Mouse (Mus musculus) thymus, adult 2 months (tissue): ENCODE data around the gene D430019H16Rik.

Experiments
- CTCF ChIP-seq: fragments of 200-500 bp; IDR thresholded peaks from 2 replicates; pipeline ENCODE4 v1.5.1; 2012; ENCODE audit warnings: mild to moderate bottlenecking, control low read depth, low read length, moderate library complexity, borderline replicate concordance; ENCODE audit not compliant: control insufficient read depth, poor library complexity, insufficient read depth; ENCODE audit errors: extremely low read depth
- POLR2A ChIP-seq: fragments of 200-500 bp; IDR thresholded peaks from 2 replicates; pipeline ENCODE4 v1.6.1; 2012; ENCODE audit warnings: mild to moderate bottlenecking, low read length, control low read depth, moderate library complexity; ENCODE audit not compliant: control insufficient read depth, poor library complexity, insufficient read depth; ENCODE audit errors: extremely low read depth

GRCm38 (mm10) chr12:105413909-105414308 is 39.7 kb upstream of the D430019H16Rik start:
- TF ChIP-seq POLR2A (no peak), CTCF (no peak)
